Mouse (Mus musculus) heart, embryonic 10.5 days (tissue): Measurements from ENCODE around the gene Ccdc116. TPM values are rescaled to one million over a fixed set of nuclear protein-coding genes. Genes with fewer than 3 reads are reported as not detected.

Source experiments
- DNase-seq: peaks from one replicate; pipeline ENCODE4 v3.0.0-alpha.2; 2017; ENCODE audit warnings: low spot score
- H3K27ac ChIP-seq: fragments of 300-500 bp; sonication (generic); 2 replicates; pipeline ENCODE4 v1.5.1; 2016; ENCODE audit warnings: mild to moderate bottlenecking
- H3K27me3 ChIP-seq: fragments of 300-500 bp; sonication (generic); 2 replicates; pipeline ENCODE4 v1.6.1; 2016; ENCODE audit warnings: mild to moderate bottlenecking; ENCODE audit not compliant: poor library complexity, insufficient read depth, severe bottlenecking
- H3K36me3 ChIP-seq: fragments of 300-500 bp; sonication (generic); 2 replicates; pipeline ENCODE4 v1.6.1; 2016; ENCODE audit warnings: mild to moderate bottlenecking, moderate library complexity
- H3K4me1 ChIP-seq: fragments of 300-500 bp; sonication (generic); 2 replicates; pipeline ENCODE4 v1.6.1; 2016; ENCODE audit warnings: mild to moderate bottlenecking
- H3K4me3 ChIP-seq: fragments of 300-500 bp; sonication (generic); 2 replicates; pipeline ENCODE4 v1.5.1; 2016; ENCODE audit warnings: mild to moderate bottlenecking, moderate library complexity
- H3K9me3 ChIP-seq: fragments of 300-500 bp; sonication (generic); 2 replicates; pipeline ENCODE4 v1.6.1; 2016; ENCODE audit warnings: mild to moderate bottlenecking, moderate library complexity
- WGBS: fragments of 180-500 bp; shearing (Covaris S2); methylation state at CpG from one replicate; pipeline ENCODE4 v1.1.7; 2016; 5-methylcytosine and 5-hydroxymethylcytosine counted together
- polyA plus RNA-seq: library from polyadenylated mRNA; unstranded; fragments of >200 nt; fragmentation: Nextera tagmentation; extraction: Ambion mirVana; gene quantifications from 2 replicates; pipeline ENCODE4 v1.2.1, GENCODE M21; 2016

The Ccdc116 gene
- polyA plus RNA-seq, 1 experiment from 2014 or later: 0.55 TPM

- WGBS: 77% methylated on average over 7 of the region's 7 CpGs
- no peak overlapping the region for H3K4me3 ChIP-seq
- H3K4me1 ChIP-seq: peaks cover 16% of the 10 kb centered on the region
- no peak for DNase-seq
- H3K36me3 ChIP-seq: peaks cover 46% of the 10 kb centered on the region
- no peaks in the 10 kb centered on the region; the same call in 1 of the 2 replicates for H3K27me3 ChIP-seq
- no peak overlapping the region for H3K27ac ChIP-seq
- no peaks in the 10 kb centered on the region for H3K9me3 ChIP-seq
These were observed 3.7 kb upstream of the Ccdc116 start for GRCm38 (mm10) chr16:17150520-17151258.

- 8% methylated on average over 16 of the region's 16 CpGs for WGBS
- Histone ChIP-seq H3K4me3 (peak overlapping the region; percentile 74), H3K36me3 (peaks cover 24% of the 10 kb centered on the region), H3K27ac (peak overlapping the region; percentile 83; the same call in 1 of the 2 replicates), H3K9me3 (no peaks in the 10 kb centered on the region), H3K27me3 (no peaks in the 10 kb centered on the region; the same call in 1 of the 2 replicates), H3K4me1 (peaks cover 16% of the 10 kb centered on the region)
- DNase-seq: peak; percentile 89
These were observed 1.1 kb upstream of the Ccdc116 start for GRCm38 (mm10) chr16:17148084-17148483.

DNA sequence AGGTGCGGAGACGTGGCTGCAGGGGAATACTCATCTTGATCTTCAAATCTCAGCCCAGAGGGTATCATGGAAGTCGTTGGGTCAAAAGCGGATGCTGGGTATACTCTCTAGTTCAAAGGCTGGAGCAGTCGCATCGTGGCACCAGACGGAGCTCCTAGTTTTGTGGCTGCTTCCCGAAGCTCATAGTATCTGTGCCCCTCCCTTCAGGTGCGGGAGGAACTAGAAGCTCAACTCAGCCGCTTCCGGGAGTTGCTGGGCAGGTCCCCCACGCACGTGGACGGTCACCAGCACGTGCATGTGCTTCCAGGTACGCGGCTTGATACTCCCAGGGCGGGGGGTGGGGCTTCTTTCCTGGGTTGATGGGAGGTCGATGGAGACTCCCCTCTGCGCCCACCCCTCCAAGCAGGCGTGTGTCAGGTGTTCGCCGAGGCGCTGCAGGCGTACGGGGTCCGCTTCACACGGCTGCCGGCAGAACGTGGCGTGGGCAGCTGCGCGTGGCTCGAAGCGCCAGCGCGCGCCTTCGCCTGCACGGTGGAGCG, 431 bp upstream of the Ccdc116 start:
- no peaks in the 10 kb centered on the region; the same call in 1 of the 2 replicates for H3K27me3 ChIP-seq
- H3K27ac ChIP-seq: peak overlapping the region; percentile 83
- peaks cover 16% of the 10 kb centered on the region for H3K4me1 ChIP-seq
- no peaks in the 10 kb centered on the region for H3K9me3 ChIP-seq
- peak overlapping the region; percentile 74 for H3K4me3 ChIP-seq
- peaks cover 18% of the 10 kb centered on the region for H3K36me3 ChIP-seq
- WGBS: under 1% methylated on average over 41 of the region's 41 CpGs
- DNase-seq: peak; percentile 77

DNA sequence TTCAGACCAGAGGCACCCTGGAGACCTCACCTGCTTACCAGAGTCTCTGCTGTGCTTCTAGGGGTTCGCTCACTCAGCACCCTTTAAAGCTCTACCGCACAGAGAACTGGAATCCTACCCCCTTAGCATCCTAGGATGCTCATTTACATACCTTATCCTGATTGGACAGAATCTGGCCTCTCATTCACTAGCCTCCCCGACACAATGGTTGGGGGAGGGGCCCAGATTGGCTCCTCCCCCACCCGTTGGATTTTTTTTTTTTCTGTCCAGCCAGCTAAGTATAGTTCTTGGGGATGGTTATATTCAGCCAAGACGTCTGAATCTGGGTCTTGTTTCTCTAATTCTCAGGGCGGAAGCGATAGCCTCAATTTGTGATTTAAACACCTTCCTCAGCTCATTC, 2.7 kb downstream of the Ccdc116 start, which contains the start of gene Ydjc:
Ydjc (plus strand) TSS at position 283 of the 400 bp plus-strand sequence.
- WGBS: 18% methylated on average over 7 of the region's 7 CpGs
- Histone ChIP-seq H3K9me3 (no peaks in the 10 kb centered on the region), H3K36me3 (no peaks in the 10 kb centered on the region), H3K4me1 (peaks cover 16% of the 10 kb centered on the region), H3K4me3 (no peak within 1 kb of the TSS), H3K27ac (no peak within 1 kb of the TSS), H3K27me3 (no peaks in the 10 kb centered on the region; the same call in 1 of the 2 replicates)
- no peak for DNase-seq

DNA sequence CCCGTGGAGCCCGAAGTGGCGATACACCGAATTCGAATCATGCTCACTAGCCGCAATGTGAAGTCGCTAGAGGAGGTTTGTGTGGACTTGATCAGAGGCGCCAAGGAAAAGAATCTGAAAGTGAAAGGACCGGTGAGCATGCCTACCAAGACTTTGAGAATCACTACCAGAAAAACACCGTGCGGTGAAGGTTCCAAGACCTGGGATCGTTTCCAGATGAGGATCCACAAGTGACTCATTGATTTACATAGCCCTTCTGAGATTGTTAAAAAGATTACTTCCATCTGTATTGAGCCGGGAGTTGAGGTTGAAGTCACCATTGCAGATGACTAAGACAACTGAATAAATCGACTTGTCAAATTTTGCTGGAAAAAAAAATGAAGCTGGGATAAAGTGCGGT, 9.7 kb downstream of the Ccdc116 start:
- Histone ChIP-seq H3K4me3 (no peak overlapping the region), H3K36me3 (no peaks in the 10 kb centered on the region), H3K9me3 (no peaks in the 10 kb centered on the region), H3K27me3 (no peaks in the 10 kb centered on the region), H3K27ac (no peak overlapping the region), H3K4me1 (peaks cover 6% of the 10 kb centered on the region)
- no peak for DNase-seq
- WGBS: 83% methylated on average over 15 of the region's 15 CpGs

DNA sequence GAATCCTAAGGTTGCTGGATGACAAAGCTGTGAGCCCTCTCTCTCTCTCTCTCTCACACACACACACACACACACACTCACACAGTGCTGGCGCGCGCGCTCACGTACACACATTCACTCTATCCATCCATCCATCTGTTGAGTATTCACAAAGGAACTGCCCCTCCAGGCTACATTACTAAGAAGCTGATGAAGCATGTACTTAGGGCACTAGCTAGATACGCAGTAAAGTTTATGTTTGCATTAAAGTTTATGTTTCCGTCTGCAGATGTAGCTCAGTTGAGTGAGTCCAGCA, 14.2 kb downstream of the Ccdc116 start:
- H3K4me1 ChIP-seq: peaks cover 18% of the 10 kb centered on the region
- no peak for DNase-seq
- WGBS: 51% methylated on average over 7 of the region's 7 CpGs
- H3K36me3 ChIP-seq: no peaks in the 10 kb centered on the region; the same call in 1 of the 2 replicates
- H3K9me3 ChIP-seq: no peaks in the 10 kb centered on the region
- H3K27me3 ChIP-seq: no peaks in the 10 kb centered on the region
- H3K27ac ChIP-seq: peak overlapping the region; percentile 90
- H3K4me3 ChIP-seq: peak overlapping the region; percentile 79

DNA sequence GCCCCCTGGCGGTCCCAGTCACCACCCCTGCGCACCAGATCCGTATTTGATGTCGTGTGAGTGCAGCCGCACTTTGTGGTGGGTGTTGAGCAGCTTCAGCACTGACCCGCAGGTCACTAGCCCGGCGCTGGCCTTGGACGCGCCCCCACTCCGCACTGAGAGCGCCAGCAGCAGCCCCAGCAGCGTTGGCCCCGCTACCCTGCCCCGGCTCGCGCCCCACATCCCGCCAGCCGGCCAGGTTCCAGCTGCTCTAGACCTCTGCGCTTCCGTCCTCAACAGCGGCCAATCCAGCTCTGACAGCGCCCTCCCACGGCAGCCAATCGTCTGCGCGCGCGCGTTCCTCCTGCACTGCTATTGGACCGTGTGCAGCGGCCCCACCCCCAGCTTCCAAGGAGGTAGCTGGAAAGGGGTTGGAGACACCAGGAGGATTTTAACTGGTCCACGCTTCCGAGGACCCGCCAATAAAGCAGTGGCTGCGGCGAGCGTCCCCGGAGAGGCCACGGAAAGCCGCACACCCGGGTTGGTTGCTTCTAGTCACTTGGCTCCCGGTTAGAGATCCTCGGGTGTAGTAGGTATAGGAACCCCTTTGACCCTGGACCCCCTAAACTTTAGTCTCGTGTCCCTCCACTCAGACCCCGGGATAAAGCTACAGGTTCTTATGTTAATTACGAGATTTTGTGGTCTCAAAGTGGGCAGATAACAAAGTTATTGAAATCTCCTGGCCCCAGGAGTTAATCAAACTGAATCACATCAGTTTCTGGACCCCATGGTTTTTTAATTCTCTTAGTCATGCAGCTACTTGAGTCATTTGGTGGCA, 14.7 kb downstream of the Ccdc116 start, which contains the start of gene Sdf2l1:
Sdf2l1 (minus strand) TSS at position 295 of the 817 bp plus-strand sequence.
- Histone ChIP-seq H3K27me3 (no peaks in the 10 kb centered on the region), H3K4me3 (peak within 1 kb of the TSS; percentile 79), H3K36me3 (no peaks in the 10 kb centered on the region; the same call in 1 of the 2 replicates), H3K27ac (peak within 1 kb of the TSS; percentile 90), H3K9me3 (no peaks in the 10 kb centered on the region), H3K4me1 (peaks cover 18% of the 10 kb centered on the region)
- peak; percentile 99 for DNase-seq
- under 1% methylated on average over 47 of the region's 47 CpGs for WGBS

GRCm38 (mm10) chr16:17131191-17132088, 15.6 kb downstream of the Ccdc116 start:
- DNase-seq: no peak
- Histone ChIP-seq H3K36me3 (no peaks in the 10 kb centered on the region; the same call in 1 of the 2 replicates), H3K9me3 (no peaks in the 10 kb centered on the region), H3K27me3 (no peaks in the 10 kb centered on the region), H3K27ac (peak overlapping the region; percentile 90), H3K4me1 (peaks cover 18% of the 10 kb centered on the region), H3K4me3 (peak overlapping the region; percentile 79)
- WGBS: 3% methylated on average over 43 of the region's 43 CpGs

- 94% methylated on average over 1 of the region's 1 CpGs for WGBS
- no peaks in the 10 kb centered on the region for H3K27me3 ChIP-seq
- peak; percentile 80 for DNase-seq
- H3K36me3 ChIP-seq: peaks cover 10% of the 10 kb centered on the region
- H3K9me3 ChIP-seq: no peaks in the 10 kb centered on the region
- H3K4me3 ChIP-seq: no peak overlapping the region
- no peak overlapping the region for H3K27ac ChIP-seq
- H3K4me1 ChIP-seq: peaks cover 27% of the 10 kb centered on the region
These were observed 19.7 kb downstream of the Ccdc116 start for GRCm38 (mm10) chr16:17127292-17127691.

- Histone ChIP-seq H3K4me3 (peak within 1 kb of the TSS; percentile 68), H3K27ac (peak within 1 kb of the TSS; percentile 88), H3K27me3 (no peaks in the 10 kb centered on the region), H3K4me1 (peaks cover 18% of the 10 kb centered on the region), H3K36me3 (peaks cover 32% of the 10 kb centered on the region), H3K9me3 (no peaks in the 10 kb centered on the region)
- 0% methylated on average over 25 of the region's 25 CpGs for WGBS
- peak; percentile 97 for DNase-seq
These were observed 22.0 kb downstream of the Ccdc116 start, which contains the start of gene 2610318N02Rik for GRCm38 (mm10) chr16:17124871-17125520. Gene 2610318N02Rik (minus strand): TSS chr16:17125167.

GRCm38 (mm10) chr16:17124119-17124870, 22.7 kb downstream of the Ccdc116 start:
- Histone ChIP-seq H3K27me3 (no peaks in the 10 kb centered on the region), H3K9me3 (no peaks in the 10 kb centered on the region), H3K27ac (peak overlapping the region; percentile 88), H3K36me3 (peaks cover 39% of the 10 kb centered on the region), H3K4me3 (peak overlapping the region; percentile 68), H3K4me1 (peaks cover 18% of the 10 kb centered on the region)
- DNase-seq: peak; percentile 84
- 4% methylated on average over 22 of the region's 22 CpGs for WGBS
